Mouse (Mus musculus) kidney, adult 2 months (tissue): ENCODE measurements around the gene Ikzf1. TPM values are rescaled to one million over a fixed set of nuclear protein-coding genes. Genes with fewer than 3 reads are reported as not detected.
A peak's percentile ranks its signal among the peaks of the same experiment; 100 is the strongest.

Source experiments
- DNase-seq: peaks from one replicate; pipeline ENCODE4 v3.0.0; 2021
- H3K27ac ChIP-seq: fragments of 200-500 bp; 2 replicates; pipeline ENCODE4 v1.5.1; 2012; ENCODE audit warnings: low read depth, low read length, control low read depth, inconsistent platforms; ENCODE audit not compliant: insufficient read depth
- H3K27me3 ChIP-seq: fragments of 200-500 bp; replicated peaks from 2 replicates; pipeline ENCODE4 v1.6.1; 2012; ENCODE audit warnings: mild to moderate bottlenecking, moderate library complexity, low read length, inconsistent platforms; ENCODE audit not compliant: control insufficient read depth, insufficient read depth
- H3K36me3 ChIP-seq: fragments of 200-500 bp; 2 replicates; pipeline ENCODE4 v1.6.1; 2012; ENCODE audit warnings: mild to moderate bottlenecking, moderate library complexity, low read length, inconsistent platforms; ENCODE audit not compliant: control insufficient read depth, insufficient read depth
- H3K4me1 ChIP-seq: fragments of 200-500 bp; 2 replicates; pipeline ENCODE4 v1.6.1; 2011; ENCODE audit warnings: low read length; ENCODE audit not compliant: control insufficient read depth, insufficient read depth
- H3K4me3 ChIP-seq: fragments of 200-500 bp; 2 replicates; pipeline ENCODE4 v1.5.1; 2011; ENCODE audit warnings: mild to moderate bottlenecking, low read depth, low read length, control low read depth; ENCODE audit not compliant: insufficient read depth
- CTCF ChIP-seq: fragments of 200-500 bp; conservative IDR thresholded peaks from 2 replicates; pipeline ENCODE4 v1.5.1; 2011; ENCODE audit warnings: low read depth, mild to moderate bottlenecking, control low read depth, low read length, moderate library complexity, mixed read lengths; ENCODE audit not compliant: insufficient read depth, insufficient read length
- POLR2A ChIP-seq: fragments of 200-500 bp; IDR thresholded peaks from one replicate; pipeline ENCODE4 v1.6.1; 2011; ENCODE audit warnings: low read depth, low read length, control low read depth
- WGBS: fragments of 180-500 bp; shearing (Covaris S2); methylation state at CpG from one replicate; pipeline ENCODE4 v1.1.7; 2018; 5-methylcytosine and 5-hydroxymethylcytosine counted together
- polyA plus RNA-seq: library from polyadenylated mRNA; depleted of rRNA; stranded (reverse); fragments of >200 nt; gene quantifications from 2 replicates; pipeline ENCODE4 v1.2.3, GENCODE M21; 2012

Gene Ikzf1
- polyA plus RNA-seq, 1 experiment = 12.8 TPM

DNA sequence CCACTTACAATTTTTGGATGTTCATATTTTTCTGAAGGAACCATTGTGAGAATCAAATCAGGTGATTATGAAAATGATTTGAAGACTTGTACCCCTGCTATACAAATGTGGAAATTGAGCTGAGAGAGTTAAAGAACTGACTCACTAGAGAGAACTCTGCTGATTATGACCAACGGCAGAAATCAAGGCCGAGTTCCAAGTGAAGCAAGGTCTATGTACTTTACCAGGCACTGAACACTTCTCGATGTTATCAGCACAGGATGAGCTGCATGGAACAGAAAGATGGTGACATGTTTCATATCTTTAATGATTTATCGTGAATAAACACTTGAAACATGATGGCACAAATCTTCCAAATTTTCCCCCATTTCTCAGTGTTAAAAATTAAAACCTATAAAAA is 121.1 kb downstream of the Ikzf1 start:
- no peaks in the 10 kb centered on the region for H3K4me1 ChIP-seq
- H3K4me3 ChIP-seq = no peak overlapping the region
- 84% methylated on average over 4 of the region's 4 CpGs for WGBS
- no peak overlapping the region for H3K27ac ChIP-seq
- no peak for DNase-seq
- no peaks in the 10 kb centered on the region for H3K36me3 ChIP-seq
- no peak for TF ChIP-seq CTCF
- TF ChIP-seq POLR2A = no peak
- no peaks in the 10 kb centered on the region for H3K27me3 ChIP-seq

DNA sequence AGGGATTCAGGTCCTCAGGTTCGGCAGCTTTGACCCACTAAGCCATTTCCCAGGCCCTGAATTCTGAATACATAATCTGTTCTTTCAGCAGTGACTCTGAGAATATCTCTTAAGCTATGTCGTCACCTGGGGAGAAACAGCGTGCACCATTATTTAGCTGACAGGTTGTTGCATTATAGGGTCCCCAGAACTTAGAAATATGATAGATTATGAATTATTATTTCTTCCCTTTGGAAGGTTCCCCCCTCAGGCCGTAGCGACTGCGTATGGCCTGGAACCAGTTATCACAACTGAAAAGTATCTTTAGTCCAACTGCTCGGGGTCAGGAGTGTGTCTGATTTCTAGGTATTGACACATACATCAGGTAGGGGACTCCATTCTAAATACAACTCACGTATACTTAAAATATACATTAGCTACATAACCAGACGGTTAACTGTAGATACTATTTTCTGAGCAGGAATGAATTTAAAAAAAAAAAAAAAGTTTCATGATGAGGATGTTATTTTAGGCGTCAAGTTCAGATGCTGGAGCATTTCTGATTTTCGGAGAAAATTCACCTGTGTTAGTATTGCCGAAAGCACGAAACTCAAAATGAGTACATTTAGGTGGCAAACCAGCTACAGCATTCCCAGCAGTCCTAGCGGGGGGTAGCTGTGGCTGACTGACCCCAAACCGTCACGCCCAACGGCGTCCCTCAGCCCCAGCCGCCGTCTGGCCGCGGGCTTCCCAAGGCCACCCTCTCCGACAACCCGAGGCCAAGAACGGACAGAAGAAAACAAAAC is 123.4 kb downstream of the Ikzf1 start:
- 5% methylated on average over 25 of the region's 25 CpGs for WGBS
- H3K27ac ChIP-seq = no peak overlapping the region

DNA sequence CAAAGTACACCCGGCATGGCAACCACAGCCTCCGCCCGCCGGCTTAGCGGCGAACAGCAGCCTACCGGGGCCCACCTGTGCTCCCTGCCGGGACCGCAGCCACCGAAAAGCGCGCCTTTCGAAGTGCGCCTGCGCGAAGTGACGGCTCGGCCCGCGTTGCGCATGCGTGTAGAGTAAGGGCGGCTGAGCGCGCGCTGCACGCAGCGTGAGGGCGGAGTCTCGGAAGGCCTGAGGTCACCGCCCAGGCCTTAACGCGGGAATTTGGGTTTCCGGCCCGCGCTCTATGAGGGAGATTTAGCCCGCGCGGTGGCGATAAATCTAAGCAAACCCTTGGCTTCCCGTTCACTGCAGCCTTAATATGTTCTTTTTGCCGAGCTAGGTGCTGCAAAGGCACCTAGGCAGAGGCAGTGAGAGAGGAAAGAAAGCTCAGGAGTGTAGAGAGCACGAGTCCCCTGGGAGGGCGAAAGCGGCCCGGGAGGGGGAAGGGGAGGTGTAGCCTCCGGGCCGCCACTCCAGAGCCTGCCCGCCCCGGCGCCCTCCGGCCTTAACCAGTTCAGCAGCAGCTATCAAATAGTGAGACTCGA is 124.1 kb downstream of the Ikzf1 start, which contains the start of gene Fignl1:
Fignl1 (minus strand) TSS at position 143 of the 584 bp plus-strand sequence.
- WGBS = under 1% methylated on average over 53 of the region's 53 CpGs
- H3K27ac ChIP-seq = peak within 1 kb of the TSS; percentile 92
- peak; percentile 96 for DNase-seq
- H3K4me1 ChIP-seq = no peaks in the 10 kb centered on the region
- 0 out of 2 replicates have a peak, but pooled peaks have one; percentile 6 for TF ChIP-seq CTCF
- no peak for TF ChIP-seq POLR2A
- H3K36me3 ChIP-seq = no peaks in the 10 kb centered on the region
- peak within 1 kb of the TSS; percentile 85 for H3K4me3 ChIP-seq
- no peaks in the 10 kb centered on the region for H3K27me3 ChIP-seq

More for the DNA sequence above, 123.4 kb downstream of the Ikzf1 start:
- no peak for DNase-seq
- Histone ChIP-seq H3K4me1 (no peaks in the 10 kb centered on the region), H3K4me3 (peak overlapping the region; percentile 83), H3K27me3 (no peaks in the 10 kb centered on the region), H3K36me3 (no peaks in the 10 kb centered on the region)
- no peak for TF ChIP-seq POLR2A

DNA sequence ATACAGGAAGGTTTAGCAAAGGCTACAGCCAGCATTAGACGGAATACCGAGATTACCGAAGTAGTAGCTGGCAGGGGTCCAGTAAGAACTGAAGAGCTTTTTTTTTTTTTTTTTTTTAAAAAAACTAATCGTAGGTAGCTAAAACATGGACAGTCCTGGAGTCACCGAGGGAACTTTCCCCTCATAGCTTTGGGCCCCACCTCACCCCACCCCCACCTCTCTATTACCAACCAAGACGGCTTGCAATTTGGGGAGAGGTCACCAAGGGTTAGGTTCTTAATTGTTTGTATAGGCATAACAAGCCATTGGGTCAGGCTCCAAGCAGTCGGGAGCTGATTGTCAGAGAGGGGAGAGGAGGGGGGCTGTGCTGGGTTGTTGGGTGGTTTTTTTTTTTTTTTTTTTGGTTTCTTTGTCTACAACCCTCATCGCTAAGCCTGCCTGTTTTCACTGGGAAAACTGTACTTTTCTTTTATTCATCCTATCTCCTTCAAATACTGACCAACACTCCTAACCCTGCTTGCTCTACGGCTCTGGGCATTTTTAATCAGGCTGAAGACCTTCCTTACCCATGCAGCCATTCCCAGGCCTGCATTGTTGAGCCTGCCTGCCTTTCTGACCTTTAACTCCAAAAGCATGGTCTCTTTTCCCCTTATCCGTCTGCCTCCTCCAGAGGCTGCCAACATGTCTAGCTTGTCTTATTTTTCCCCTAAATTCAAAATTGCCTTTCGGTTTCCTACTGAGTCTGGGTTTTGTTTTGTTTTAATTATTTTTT is 124.8 kb downstream of the Ikzf1 start:
- 14% methylated on average over 11 of the region's 11 CpGs for WGBS
- Histone ChIP-seq H3K36me3 (no peaks in the 10 kb centered on the region), H3K4me1 (no peaks in the 10 kb centered on the region), H3K27ac (peak overlapping the region; percentile 92), H3K27me3 (no peaks in the 10 kb centered on the region), H3K4me3 (peak overlapping the region; percentile 85)
- DNase-seq = no peak
- TF ChIP-seq POLR2A (no peak), CTCF (no peak)

DNA sequence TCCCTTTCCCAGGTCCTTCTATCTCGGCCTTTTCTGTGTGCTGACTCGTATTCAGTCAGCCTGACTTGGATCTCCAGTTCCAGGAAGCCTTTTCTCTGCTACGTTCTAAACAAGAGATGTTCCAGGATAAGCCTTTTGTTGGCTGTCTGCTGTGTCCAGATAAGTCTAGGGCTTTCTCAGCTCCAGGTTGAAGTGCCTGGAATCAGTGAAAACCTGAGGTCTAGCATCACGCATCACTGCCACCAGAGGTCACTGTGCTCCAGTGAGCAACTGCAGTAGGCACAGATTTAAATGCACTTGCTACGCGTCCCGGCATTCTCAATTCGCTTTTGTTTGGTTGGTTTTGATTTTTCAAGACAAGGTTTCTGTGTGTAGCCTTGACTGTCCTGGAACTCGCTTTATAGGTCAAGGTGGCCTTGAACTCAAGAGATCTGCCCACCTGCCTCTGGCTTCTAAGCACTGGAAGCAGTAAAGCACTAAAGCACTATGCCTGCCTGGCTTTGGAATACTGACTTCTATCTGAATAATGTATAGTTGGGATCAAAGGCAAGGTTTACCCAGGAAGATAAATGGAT is 127.2 kb downstream of the Ikzf1 start:
- DNase-seq = peak; percentile 80
- H3K36me3 ChIP-seq = no peaks in the 10 kb centered on the region
- no peak overlapping the region for H3K4me3 ChIP-seq
- TF ChIP-seq POLR2A = no peak
- peak; percentile 96 for TF ChIP-seq CTCF
- no peak overlapping the region for H3K27ac ChIP-seq
- 26% methylated on average over 9 of the region's 9 CpGs for WGBS
- no peaks in the 10 kb centered on the region for H3K27me3 ChIP-seq
- H3K4me1 ChIP-seq = no peaks in the 10 kb centered on the region

DNA sequence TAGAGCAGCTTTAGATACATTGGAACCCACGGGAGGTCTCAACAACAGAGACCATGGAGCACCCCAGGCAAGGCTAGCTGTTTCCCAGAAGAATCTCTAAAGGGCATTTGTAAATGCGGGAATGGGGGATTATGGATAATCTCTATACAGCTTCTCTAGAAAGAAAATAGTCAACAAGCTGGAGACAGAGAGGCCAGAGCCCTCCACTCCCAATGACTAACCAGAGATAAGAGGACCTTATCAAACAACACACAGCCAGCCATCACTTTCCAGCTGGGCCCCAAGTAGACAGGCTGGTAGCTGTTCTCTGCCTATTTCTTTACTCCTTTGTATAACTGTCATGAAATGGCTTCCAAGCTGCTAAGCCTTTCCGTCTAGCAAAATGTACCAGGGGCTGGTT is 130.9 kb downstream of the Ikzf1 start:
- no peaks in the 10 kb centered on the region for H3K36me3 ChIP-seq
- TF ChIP-seq POLR2A (no peak), CTCF (no peak)
- no peaks in the 10 kb centered on the region for H3K27me3 ChIP-seq
- no peak overlapping the region for H3K27ac ChIP-seq
- 89% methylated on average over 3 of the region's 3 CpGs for WGBS
- DNase-seq = no peak
- no peak overlapping the region for H3K4me3 ChIP-seq
- H3K4me1 ChIP-seq = no peaks in the 10 kb centered on the region
